Mouse (Mus musculus) liver, adult 2 months (tissue): ENCODE results near the gene Ptgir. TPM values are rescaled to one million over a fixed set of nuclear protein-coding genes. Genes with fewer than 3 reads are reported as not detected.
A peak's percentile ranks its signal among the peaks of the same experiment; 100 is the strongest.

ENCODE experiments used
- DNase-seq: peaks from one replicate; pipeline ENCODE4 v3.0.0-alpha.2; 2011; ENCODE audit warnings: low read depth, low spot score; ENCODE audit errors: extremely low read depth
- H3K27ac ChIP-seq: fragments of 200-500 bp; replicated peaks from 2 replicates; pipeline ENCODE4 v1.5.1; 2012; ENCODE audit warnings: low read depth, mild to moderate bottlenecking, control low read depth, inconsistent platforms, low read length; ENCODE audit not compliant: insufficient read depth
- H3K27me3 ChIP-seq: fragments of 200-500 bp; 2 replicates; pipeline ENCODE4 v1.6.1; 2012; ENCODE audit warnings: mild to moderate bottlenecking, moderate library complexity, low read length, inconsistent platforms; ENCODE audit not compliant: control insufficient read depth, insufficient read depth
- H3K36me3 ChIP-seq: fragments of 200-500 bp; 2 replicates; pipeline ENCODE4 v1.6.1; 2012; ENCODE audit warnings: low read length, inconsistent platforms; ENCODE audit not compliant: control insufficient read depth, insufficient read depth
- H3K4me1 ChIP-seq: fragments of 200-500 bp; 2 replicates; pipeline ENCODE4 v1.6.1; 2011; ENCODE audit warnings: low read length; ENCODE audit not compliant: control insufficient read depth, insufficient read depth
- H3K4me3 ChIP-seq: fragments of 200-500 bp; 2 replicates; pipeline ENCODE4 v1.5.1; 2011; ENCODE audit warnings: low read depth, mild to moderate bottlenecking, control low read depth, low read length, moderate library complexity; ENCODE audit not compliant: insufficient read depth
- H3K79me2 ChIP-seq: fragments of 200-500 bp; 2 replicates; pipeline ENCODE4 v1.6.1; 2012; ENCODE audit warnings: inconsistent platforms, mild to moderate bottlenecking, low read length, moderate library complexity; ENCODE audit not compliant: control insufficient read depth, insufficient read depth
- H3K9ac ChIP-seq: fragments of 200-500 bp; 2 replicates; pipeline ENCODE4 v1.6.1; 2012; ENCODE audit warnings: low read depth, mild to moderate bottlenecking, control low read depth, inconsistent platforms, low read length
- CTCF ChIP-seq: fragments of 200-500 bp; IDR thresholded peaks from 2 replicates; pipeline ENCODE4 v1.5.1; 2011; ENCODE audit warnings: low read depth, low read length, control low read depth
- POLR2A ChIP-seq: fragments of 200-500 bp; IDR thresholded peaks from 2 replicates; pipeline ENCODE4 v1.6.1; 2011; ENCODE audit warnings: low read length, control low read depth; ENCODE audit not compliant: insufficient read depth; ENCODE audit errors: extremely low read depth
- WGBS: fragments of 180-500 bp; shearing (Covaris S2); methylation state at CpG from one replicate; pipeline ENCODE4 v1.1.7; 2018; 5-methylcytosine and 5-hydroxymethylcytosine counted together
- polyA plus RNA-seq: library from polyadenylated mRNA; depleted of rRNA; stranded (reverse); fragments of >200 nt; gene quantifications from 2 replicates; pipeline ENCODE4 v1.2.3, GENCODE M21; 2012
- total RNA-seq: library from RNA; depleted of rRNA; stranded (reverse); fragments of >200 nt; gene quantifications from 2 replicates; pipeline ENCODE4 v1.2.3, GENCODE M21; 2014

Gene Ptgir
- total and polyA plus RNA-seq, 2 experiments = 0.09 to 0.33 TPM

DNA sequence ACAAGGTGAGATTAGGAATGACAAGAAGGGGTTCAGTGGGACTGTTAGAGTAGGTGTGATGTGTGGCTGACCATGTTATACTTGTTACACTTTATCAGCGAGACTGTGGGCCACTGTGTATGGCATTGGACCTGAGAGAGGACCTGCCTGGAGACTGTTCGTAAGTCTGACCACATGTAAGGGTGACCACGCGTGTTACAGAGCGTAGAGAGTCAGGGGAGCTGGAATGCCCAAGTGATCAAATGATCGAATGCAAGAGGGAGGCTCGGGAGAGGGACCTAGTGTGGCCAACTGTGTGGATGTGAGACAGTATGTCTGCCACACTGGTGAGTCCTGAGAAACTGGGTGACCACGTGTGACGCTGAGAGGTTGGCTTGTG lies 13.9 kb upstream of the Ptgir start:
- Histone ChIP-seq H3K9ac (no peak overlapping the region), H3K4me3 (no peak overlapping the region), H3K27ac (no peak overlapping the region), H3K36me3 (no peaks in the 10 kb centered on the region), H3K4me1 (no peaks in the 10 kb centered on the region), H3K79me2 (no peaks in the 10 kb centered on the region), H3K27me3 (no peaks in the 10 kb centered on the region; the same call in 1 of the 2 replicates)
- 47% methylated on average over 9 of the region's 9 CpGs for WGBS
- no peak for DNase-seq
- no peak for TF ChIP-seq CTCF
- no peak for TF ChIP-seq POLR2A

DNA sequence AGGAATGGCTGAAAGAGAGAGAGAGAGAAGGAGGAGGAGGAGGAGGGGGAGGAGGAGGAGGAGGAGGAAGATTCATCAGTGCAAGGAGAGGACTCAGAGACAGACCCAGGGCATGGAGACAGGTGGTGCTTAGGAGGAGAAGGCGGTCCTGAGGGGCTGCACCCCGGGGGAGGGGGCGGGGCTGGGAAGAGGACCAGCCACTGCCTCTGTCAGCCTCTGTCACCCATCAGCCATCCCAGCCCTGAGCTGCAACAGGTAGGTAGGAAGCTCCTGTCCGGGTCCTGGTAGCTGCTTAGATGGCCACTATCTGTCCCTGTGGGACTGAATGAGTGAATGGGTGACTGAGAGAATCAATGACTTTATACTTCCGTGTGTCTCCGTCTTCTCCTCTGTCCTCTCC lies 12.7 kb upstream of the Ptgir start:
- Histone ChIP-seq H3K9ac (no peak overlapping the region), H3K27me3 (no peaks in the 10 kb centered on the region; the same call in 1 of the 2 replicates), H3K4me3 (no peak overlapping the region), H3K36me3 (no peaks in the 10 kb centered on the region), H3K27ac (no peak overlapping the region), H3K4me1 (no peaks in the 10 kb centered on the region), H3K79me2 (no peaks in the 10 kb centered on the region)
- no peak for TF ChIP-seq CTCF
- no peak for DNase-seq
- 20% methylated on average over 6 of the region's 6 CpGs for WGBS

DNA sequence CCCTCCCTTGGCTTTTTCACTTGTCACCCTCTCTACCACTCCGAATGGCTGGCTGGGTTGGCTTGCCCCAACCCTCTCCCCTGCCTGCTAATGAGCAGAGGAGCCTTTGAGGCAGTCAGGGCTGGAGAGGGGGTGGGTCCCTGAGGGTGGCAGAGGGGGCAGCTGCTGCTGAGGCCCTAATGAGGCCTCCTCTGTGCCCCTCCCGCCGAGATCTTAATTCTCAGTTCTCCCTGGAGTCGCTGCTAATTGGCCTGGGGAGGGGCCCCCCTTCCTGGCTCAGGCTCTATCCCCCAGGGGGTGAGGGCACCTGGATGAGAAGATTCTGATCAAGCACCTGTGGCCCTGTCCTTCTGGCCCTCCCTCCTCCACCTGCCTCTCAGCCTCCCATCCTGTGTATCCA lies 12.0 kb upstream of the Ptgir start:
- no peak overlapping the region for H3K27ac ChIP-seq
- WGBS = 16% methylated on average over 4 of the region's 4 CpGs
- no peak overlapping the region for H3K4me3 ChIP-seq

DNA sequence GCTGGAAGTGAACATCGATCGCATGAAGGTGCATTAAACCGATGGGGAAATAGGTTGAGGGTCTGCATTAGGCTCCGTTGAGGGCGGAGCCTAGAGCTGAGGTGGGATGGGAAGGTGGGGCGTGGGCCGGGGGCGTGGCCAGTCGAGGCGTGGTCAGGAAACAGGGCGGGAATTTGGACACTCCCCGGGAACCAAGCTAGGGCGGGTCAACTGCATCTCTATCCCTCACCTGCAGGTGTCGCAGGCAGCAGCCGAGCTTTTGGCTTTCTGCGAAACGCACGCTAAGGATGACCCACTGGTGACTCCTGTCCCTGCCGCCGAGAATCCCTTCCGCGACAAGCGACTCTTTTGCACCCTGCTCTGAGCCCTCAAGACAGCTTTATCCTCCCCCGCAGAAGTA lies 11.3 kb upstream of the Ptgir start:
- TF ChIP-seq POLR2A (no peak), CTCF (peak; percentile 93)
- H3K27me3 ChIP-seq = no peaks in the 10 kb centered on the region; the same call in 1 of the 2 replicates
- no peaks in the 10 kb centered on the region for H3K4me1 ChIP-seq
- DNase-seq = peak; percentile 28
- no peak overlapping the region for H3K9ac ChIP-seq
- H3K36me3 ChIP-seq = no peaks in the 10 kb centered on the region
- H3K79me2 ChIP-seq = no peaks in the 10 kb centered on the region
- no peak overlapping the region for H3K27ac ChIP-seq
- WGBS = 1% methylated on average over 24 of the region's 24 CpGs
- no peak overlapping the region for H3K4me3 ChIP-seq

More for the DNA sequence above, 12.0 kb upstream of the Ptgir start:
- Histone ChIP-seq H3K36me3 (no peaks in the 10 kb centered on the region), H3K79me2 (no peaks in the 10 kb centered on the region), H3K27me3 (no peaks in the 10 kb centered on the region; the same call in 1 of the 2 replicates), H3K9ac (no peak overlapping the region), H3K4me1 (no peaks in the 10 kb centered on the region)
- TF ChIP-seq POLR2A (no peak), CTCF (no peak)
- DNase-seq = no peak

DNA sequence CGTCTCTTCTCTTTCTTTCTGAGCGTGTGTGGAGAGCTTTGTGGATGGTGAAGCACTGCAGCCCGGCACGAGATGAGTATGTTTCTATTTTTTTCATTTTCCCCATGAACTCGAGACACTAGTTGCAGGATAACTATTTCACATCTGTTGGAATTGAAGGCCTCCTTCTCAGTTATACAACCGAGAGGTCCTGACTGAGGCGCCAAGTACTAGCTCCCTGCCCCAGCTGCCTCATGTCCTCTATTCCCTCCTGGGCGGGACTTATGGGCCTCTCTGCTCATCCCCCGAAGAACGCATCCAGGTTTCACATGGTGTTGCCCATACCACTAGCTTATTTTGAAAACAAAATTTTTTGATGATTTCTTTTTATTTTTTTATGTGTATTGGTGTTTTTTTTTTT lies 10.8 kb upstream of the Ptgir start:
- 40% methylated on average over 10 of the region's 10 CpGs for WGBS
- no peak for DNase-seq
- TF ChIP-seq CTCF (no peak), POLR2A (no peak)
- Histone ChIP-seq H3K36me3 (no peaks in the 10 kb centered on the region), H3K27me3 (no peaks in the 10 kb centered on the region; the same call in 1 of the 2 replicates), H3K27ac (no peak overlapping the region), H3K4me3 (no peak overlapping the region), H3K9ac (no peak overlapping the region), H3K79me2 (no peaks in the 10 kb centered on the region), H3K4me1 (no peaks in the 10 kb centered on the region)

DNA sequence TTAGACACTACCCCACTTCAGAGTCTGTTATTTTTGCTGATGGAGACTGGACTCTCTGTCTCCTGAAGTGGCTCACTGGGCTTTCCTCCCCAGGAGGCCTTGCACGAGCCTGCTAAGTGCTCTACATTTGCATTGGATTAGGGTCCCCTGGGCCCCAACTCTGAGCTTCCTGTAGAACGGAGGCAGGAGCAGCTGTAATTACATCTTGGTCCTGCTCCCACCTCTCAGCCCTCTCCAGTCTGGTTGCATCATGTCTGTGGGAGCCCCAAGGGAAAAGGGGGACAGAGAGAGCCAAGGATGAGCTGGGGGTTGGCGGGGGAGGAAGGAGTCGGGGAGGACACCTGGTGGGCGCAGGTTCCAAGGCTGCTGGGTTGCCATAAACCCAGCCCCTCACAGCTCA lies 5.8 kb upstream of the Ptgir start:
- Histone ChIP-seq H3K4me3 (no peak overlapping the region), H3K79me2 (no peaks in the 10 kb centered on the region), H3K27me3 (no peaks in the 10 kb centered on the region), H3K9ac (no peak overlapping the region), H3K4me1 (no peaks in the 10 kb centered on the region), H3K36me3 (no peaks in the 10 kb centered on the region), H3K27ac (no peak overlapping the region)
- 56% methylated on average over 5 of the region's 5 CpGs for WGBS
- no peak for DNase-seq
- TF ChIP-seq CTCF (no peak), POLR2A (no peak)
